Mouse (Mus musculus): ENCODE results near the gene Supt4a.

DNA sequence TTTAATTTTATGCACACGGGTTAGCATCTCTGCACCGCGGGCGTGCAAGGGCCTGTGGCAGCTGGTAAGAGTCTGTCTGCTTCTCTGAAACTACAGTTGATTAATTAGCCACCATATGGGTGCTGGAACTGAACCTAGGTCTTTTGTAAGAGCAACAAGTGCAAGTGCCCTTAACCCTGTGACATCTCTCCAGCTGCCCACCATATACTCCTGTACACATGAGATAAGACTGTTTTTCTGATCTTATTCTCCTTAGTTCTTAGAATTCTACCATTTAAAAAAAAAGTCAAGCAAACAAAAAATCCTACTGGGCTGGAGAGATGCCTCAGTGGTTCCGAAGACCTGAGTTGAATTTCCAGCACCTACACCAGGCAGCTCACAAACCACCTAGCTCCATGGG lies 33.7 kb upstream of the Supt4a start:
- TF ChIP-seq CTCF (conservative IDR thresholded peaks at IDR 0.05; ENCODE audit: low read length) (no peak), NANOG (IDR thresholded peaks at IDR 0.05; ENCODE audit: borderline replicate concordance, low read length) (no peak), POU5F1 (IDR thresholded peaks at IDR 0.05; ENCODE audit: borderline replicate concordance, low read length) (no peak)

Data from E14TG2a.4 (cell line).